Mouse (Mus musculus) thymus, adult 2 months (tissue): ENCODE results near the gene Gm10184.

Source experiments
- CTCF ChIP-seq: fragments of 200-500 bp; IDR thresholded peaks from 2 replicates; pipeline ENCODE4 v1.5.1; 2012; ENCODE audit warnings: mild to moderate bottlenecking, control low read depth, low read length, moderate library complexity, borderline replicate concordance; ENCODE audit not compliant: control insufficient read depth, poor library complexity, insufficient read depth; ENCODE audit errors: extremely low read depth
- POLR2A ChIP-seq: fragments of 200-500 bp; IDR thresholded peaks from 2 replicates; pipeline ENCODE4 v1.6.1; 2012; ENCODE audit warnings: mild to moderate bottlenecking, low read length, control low read depth, moderate library complexity; ENCODE audit not compliant: control insufficient read depth, poor library complexity, insufficient read depth; ENCODE audit errors: extremely low read depth

DNA sequence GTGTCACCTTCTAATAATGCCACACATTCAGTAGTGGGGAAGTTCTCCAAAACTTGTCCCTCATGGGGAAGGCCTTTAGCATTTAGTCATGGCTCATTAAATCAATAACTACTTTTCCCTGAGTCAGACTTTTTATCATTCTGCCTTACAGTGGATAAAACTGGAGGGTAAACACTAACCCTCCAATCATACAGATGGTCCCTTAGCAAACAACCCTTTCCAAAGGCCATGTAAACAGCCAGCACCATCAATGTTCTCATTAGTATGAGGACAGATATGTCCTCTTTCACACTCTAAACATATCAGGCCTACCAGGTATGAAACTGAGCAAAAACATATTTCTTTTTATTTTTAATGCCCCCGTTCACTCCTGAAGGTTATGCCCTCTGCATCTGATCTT lies 7.5 kb downstream of the Gm10184 start:
- TF ChIP-seq POLR2A (no peak), CTCF (no peak)
